Mouse (Mus musculus): ENCODE results near the gene Gm40193. TPM values are rescaled to one million over a fixed set of nuclear protein-coding genes. Genes with fewer than 3 reads are reported as not detected.
"Not testable (repeated sequence)": the region's sequence is repeated elsewhere in the genome, so short reads cannot be mapped to it uniquely, and the experiment has no call there.

Gm40193 gene
- polyA plus RNA-seq, 1 experiment, result not detected

DNA sequence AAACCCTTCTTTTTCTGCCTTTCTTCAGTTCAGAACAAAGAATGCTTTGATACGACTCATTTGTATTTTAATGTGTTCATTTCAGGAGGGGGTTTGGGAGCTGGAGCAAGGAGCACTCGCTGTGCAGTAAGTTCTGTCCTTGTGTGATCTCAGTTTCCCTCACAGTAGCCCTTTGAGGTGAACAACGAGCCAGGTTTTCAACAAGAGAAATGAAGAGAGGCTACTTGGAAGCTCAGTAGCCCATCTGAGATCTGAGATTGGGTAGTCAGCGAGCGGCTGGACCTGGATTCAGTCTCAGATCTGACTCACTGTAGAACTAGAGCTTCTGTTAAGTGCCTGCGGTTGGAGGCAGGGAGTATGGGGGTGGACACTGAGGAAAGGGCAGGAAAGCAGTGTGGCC is 41.1 kb upstream of the Gm40193 start:
- TF ChIP-seq CTCF (IDR thresholded peaks at IDR 0.05; ENCODE audit: control insufficient read depth, insufficient read depth, insufficient replicate concordance, low read depth, low read length) (no peak), POLR2A (IDR thresholded peaks at IDR 0.05; ENCODE audit: control insufficient read depth, low read depth, low read length) (no peak)
- no peak overlapping the region for H3K4me3 ChIP-seq (ENCODE audit: control insufficient read depth, low read depth, low read length)
- no peaks in the 10 kb centered on the region for H3K27me3 ChIP-seq (ENCODE audit: control insufficient read depth, insufficient read depth, low read length)
- no peaks in the 10 kb centered on the region for H3K4me1 ChIP-seq (ENCODE audit: control insufficient read depth, insufficient read depth, low read length)
- no peak overlapping the region for H3K27ac ChIP-seq (ENCODE audit: control insufficient read depth, insufficient read depth, low read depth, low read length)
- no peaks in the 10 kb centered on the region for H3K36me3 ChIP-seq (ENCODE audit: control insufficient read depth, insufficient read depth, low read length)

- H3K27ac ChIP-seq (ENCODE audit: control insufficient read depth, insufficient read depth, low read depth, low read length), result no peak overlapping the region
- no peak for TF ChIP-seq CTCF (IDR thresholded peaks at IDR 0.05; ENCODE audit: control insufficient read depth, insufficient read depth, insufficient replicate concordance, low read depth, low read length)
- no peak for TF ChIP-seq POLR2A (IDR thresholded peaks at IDR 0.05; ENCODE audit: control insufficient read depth, low read depth, low read length)
- no peaks in the 10 kb centered on the region for H3K36me3 ChIP-seq (ENCODE audit: control insufficient read depth, insufficient read depth, low read length)
- no peak overlapping the region for H3K4me3 ChIP-seq (ENCODE audit: control insufficient read depth, low read depth, low read length)
- no peaks in the 10 kb centered on the region for H3K4me1 ChIP-seq (ENCODE audit: control insufficient read depth, insufficient read depth, low read length)
- no peaks in the 10 kb centered on the region for H3K27me3 ChIP-seq (ENCODE audit: control insufficient read depth, insufficient read depth, low read length)
Observed at GRCm38 (mm10) chr11:70572348-70572902, 39.7 kb upstream of the Gm40193 start.

- Histone ChIP-seq H3K4me1 (ENCODE audit: control insufficient read depth, insufficient read depth, low read length) (no peaks in the 10 kb centered on the region), H3K4me3 (ENCODE audit: control insufficient read depth, low read depth, low read length) (no peak overlapping the region), H3K36me3 (ENCODE audit: control insufficient read depth, insufficient read depth, low read length) (no peaks in the 10 kb centered on the region), H3K27ac (ENCODE audit: control insufficient read depth, insufficient read depth, low read depth, low read length) (no peak overlapping the region), H3K27me3 (ENCODE audit: control insufficient read depth, insufficient read depth, low read length) (no peaks in the 10 kb centered on the region)
- TF ChIP-seq CTCF (IDR thresholded peaks at IDR 0.05; ENCODE audit: control insufficient read depth, insufficient read depth, insufficient replicate concordance, low read depth, low read length), result no peak
- TF ChIP-seq POLR2A (IDR thresholded peaks at IDR 0.05; ENCODE audit: control insufficient read depth, low read depth, low read length), result no peak
Observed at GRCm38 (mm10) chr11:70571641-70572040, 38.9 kb upstream of the Gm40193 start.

DNA sequence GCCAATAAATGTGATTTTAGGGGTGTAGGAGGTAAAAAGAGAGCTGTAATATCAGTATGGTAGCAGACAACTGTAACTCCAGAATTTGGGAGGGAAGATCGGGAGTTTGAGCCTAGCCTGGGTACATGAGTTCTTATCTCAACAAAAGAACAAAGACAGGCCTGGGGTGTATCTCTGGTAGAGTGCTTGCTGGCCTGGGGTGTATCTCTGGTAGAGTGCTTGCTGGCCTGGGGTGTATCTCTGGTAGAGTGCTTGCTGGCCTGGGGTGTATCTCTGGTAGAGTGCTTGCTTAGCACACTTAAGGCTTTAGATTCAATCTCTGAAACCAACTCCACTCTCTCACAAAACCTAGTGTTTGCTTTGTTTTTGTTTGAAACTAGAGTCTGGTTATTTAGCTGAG is 37.9 kb upstream of the Gm40193 start:
- not testable (repeated sequence) for H3K4me1 ChIP-seq (ENCODE audit: control insufficient read depth, insufficient read depth, low read length); H3K27ac ChIP-seq (ENCODE audit: control insufficient read depth, insufficient read depth, low read depth, low read length); H3K36me3 ChIP-seq (ENCODE audit: control insufficient read depth, insufficient read depth, low read length); H3K4me3 ChIP-seq (ENCODE audit: control insufficient read depth, low read depth, low read length); H3K27me3 ChIP-seq (ENCODE audit: control insufficient read depth, insufficient read depth, low read length)

GRCm38 (mm10) chr11:70566586-70566985 is 33.8 kb upstream of the Gm40193 start:
- no peak for TF ChIP-seq POLR2A (IDR thresholded peaks at IDR 0.05; ENCODE audit: control insufficient read depth, low read depth, low read length)
- no peak for TF ChIP-seq CTCF (IDR thresholded peaks at IDR 0.05; ENCODE audit: control insufficient read depth, insufficient read depth, insufficient replicate concordance, low read depth, low read length)
- H3K4me3 ChIP-seq (ENCODE audit: control insufficient read depth, low read depth, low read length), result no peak overlapping the region
- H3K27ac ChIP-seq (ENCODE audit: control insufficient read depth, insufficient read depth, low read depth, low read length), result no peak overlapping the region
- no peaks in the 10 kb centered on the region for H3K27me3 ChIP-seq (ENCODE audit: control insufficient read depth, insufficient read depth, low read length)
- H3K36me3 ChIP-seq (ENCODE audit: control insufficient read depth, insufficient read depth, low read length), result no peaks in the 10 kb centered on the region
- H3K4me1 ChIP-seq (ENCODE audit: control insufficient read depth, insufficient read depth, low read length), result peaks cover 14% of the 10 kb centered on the region

DNA sequence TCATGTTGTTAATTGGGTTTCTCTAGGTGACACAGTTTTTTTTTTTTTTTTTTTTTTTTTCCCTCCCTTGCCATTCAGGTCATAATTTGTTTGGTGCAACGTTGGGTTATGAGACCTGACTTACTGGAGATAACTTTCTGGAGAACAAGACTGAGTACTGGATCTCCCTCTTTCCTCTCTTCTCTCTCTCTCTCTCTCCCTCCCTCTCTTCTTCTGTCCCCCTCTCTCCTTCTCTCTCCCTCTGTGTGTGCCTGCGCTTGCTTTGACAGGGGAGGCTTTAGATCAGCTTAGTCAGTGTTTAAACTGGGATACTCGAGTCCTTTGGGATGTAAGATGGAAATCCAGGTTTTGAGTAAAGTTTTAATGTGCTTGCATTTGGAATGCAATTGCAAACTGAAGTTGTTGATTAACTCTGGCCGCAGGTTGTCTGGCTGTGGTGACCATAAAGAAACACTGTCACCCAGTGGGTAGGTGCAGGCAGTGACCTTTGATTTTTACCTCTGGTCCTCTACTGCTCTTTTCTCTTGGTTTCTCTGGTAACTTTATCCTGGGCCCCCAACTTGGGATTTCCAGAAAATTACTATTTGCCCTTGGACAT is 31.6 kb upstream of the Gm40193 start:
- TF ChIP-seq POLR2A (IDR thresholded peaks at IDR 0.05; ENCODE audit: control insufficient read depth, low read depth, low read length) (no peak), CTCF (IDR thresholded peaks at IDR 0.05; ENCODE audit: control insufficient read depth, insufficient read depth, insufficient replicate concordance, low read depth, low read length) (no peak)
- Histone ChIP-seq H3K27ac (ENCODE audit: control insufficient read depth, insufficient read depth, low read depth, low read length) (no peak overlapping the region), H3K4me3 (ENCODE audit: control insufficient read depth, low read depth, low read length) (no peak overlapping the region), H3K4me1 (ENCODE audit: control insufficient read depth, insufficient read depth, low read length) (peaks cover 16% of the 10 kb centered on the region), H3K27me3 (ENCODE audit: control insufficient read depth, insufficient read depth, low read length) (no peaks in the 10 kb centered on the region), H3K36me3 (ENCODE audit: control insufficient read depth, insufficient read depth, low read length) (no peaks in the 10 kb centered on the region)

GRCm38 (mm10) chr11:70563470-70564275 is 30.9 kb upstream of the Gm40193 start:
- peak overlapping the region; percentile 94 for H3K4me3 ChIP-seq (ENCODE audit: control insufficient read depth, low read depth, low read length)
- H3K4me1 ChIP-seq (ENCODE audit: control insufficient read depth, insufficient read depth, low read length), result peaks cover 16% of the 10 kb centered on the region
- no peak for TF ChIP-seq CTCF (IDR thresholded peaks at IDR 0.05; ENCODE audit: control insufficient read depth, insufficient read depth, insufficient replicate concordance, low read depth, low read length)
- TF ChIP-seq POLR2A (IDR thresholded peaks at IDR 0.05; ENCODE audit: control insufficient read depth, low read depth, low read length), result no peak
- no peaks in the 10 kb centered on the region for H3K36me3 ChIP-seq (ENCODE audit: control insufficient read depth, insufficient read depth, low read length)
- no peaks in the 10 kb centered on the region for H3K27me3 ChIP-seq (ENCODE audit: control insufficient read depth, insufficient read depth, low read length)
- H3K27ac ChIP-seq (ENCODE audit: control insufficient read depth, insufficient read depth, low read depth, low read length), result peak overlapping the region; percentile 40
